Mouse (Mus musculus) cerebellum, adult 2 months (tissue): ENCODE measurements at regions not wholly inside any gene's neighbourhood (a gene's known extent, or its start where the extent isn't known, plus 50 kb on each side); places are given as distances from the start of the nearest gene placed in this dataset.

Experiments used
- DNase-seq, 2 experiments: peaks; one replicate each; pipeline ENCODE4 v3.0.0; 2021
- H3K27ac ChIP-seq: fragments of 200-500 bp; 2 replicates; pipeline ENCODE4 v1.5.1; 2012; ENCODE audit warnings: low read length, control low read depth, inconsistent platforms; ENCODE audit not compliant: insufficient read depth
- H3K27me3 ChIP-seq: fragments of 200-500 bp; 2 replicates; pipeline ENCODE4 v1.6.1; 2012; ENCODE audit warnings: inconsistent platforms, mild to moderate bottlenecking, low read length, moderate library complexity; ENCODE audit not compliant: control insufficient read depth, insufficient read depth
- H3K4me1 ChIP-seq: fragments of 200-500 bp; 2 replicates; pipeline ENCODE4 v1.6.1; 2011; ENCODE audit warnings: low read length; ENCODE audit not compliant: control insufficient read depth, insufficient read depth
- H3K4me3 ChIP-seq: fragments of 200-500 bp; replicated peaks from 2 replicates; pipeline ENCODE3; 2011; ENCODE audit warnings: mild to moderate bottlenecking, low read depth, low read length, control low read depth; ENCODE audit not compliant: insufficient read depth
- CTCF ChIP-seq: fragments of 200-500 bp; IDR thresholded peaks from 2 replicates; pipeline ENCODE4 v1.5.1; 2011; ENCODE audit warnings: low read depth, mild to moderate bottlenecking, control low read depth, low read length, moderate library complexity, borderline replicate concordance; ENCODE audit not compliant: insufficient read depth
- POLR2A ChIP-seq: fragments of 200-500 bp; IDR thresholded peaks from 2 replicates; pipeline ENCODE4 v1.6.1; 2011; ENCODE audit warnings: low read length, control low read depth, borderline replicate concordance; ENCODE audit not compliant: insufficient read depth
- WGBS: fragments of 180-500 bp; shearing (Covaris S2); methylation state at CpG from one replicate; pipeline ENCODE4 v1.1.7; 2018; 5-methylcytosine and 5-hydroxymethylcytosine counted together

GRCm38 (mm10) chr5:120007738-120008137 is 108.5 kb upstream of the Rbm19 start:
- 62% methylated on average over 6 of the region's 6 CpGs for WGBS
- Histone ChIP-seq H3K27me3 (0 out of 2 replicates have a peak, but pooled peaks cover 1% of the 10 kb centered on the region), H3K4me1 (no peaks in the 10 kb centered on the region), H3K4me3 (no peak overlapping the region), H3K27ac (no peak overlapping the region)
- DNase-seq = no peak
- TF ChIP-seq CTCF = no peak

- no peaks in the 10 kb centered on the region for H3K4me1 ChIP-seq
- DNase-seq = no peak
- no peak overlapping the region for H3K4me3 ChIP-seq
- WGBS = 89% methylated on average over 9 of the region's 9 CpGs
- H3K27ac ChIP-seq = no peak overlapping the region
- TF ChIP-seq CTCF (no peak), POLR2A (no peak)
- 0 out of 2 replicates have a peak, but pooled peaks cover 1% of the 10 kb centered on the region for H3K27me3 ChIP-seq
Measured at GRCm38 (mm10) chr5:120008306-120008705, 108.0 kb upstream of the Rbm19 start.

GRCm38 (mm10) chr5:120015417-120015816 is 100.8 kb upstream of the Rbm19 start:
- H3K4me3 ChIP-seq = no peak overlapping the region
- TF ChIP-seq POLR2A = no peak
- no peak for TF ChIP-seq CTCF
- H3K4me1 ChIP-seq = no peaks in the 10 kb centered on the region
- no peaks in the 10 kb centered on the region for H3K27me3 ChIP-seq
- WGBS = 55% methylated on average over 10 of the region's 10 CpGs
- DNase-seq = no peak
- H3K27ac ChIP-seq = no peak overlapping the region

- no peak overlapping the region for H3K27ac ChIP-seq
- no peaks in the 10 kb centered on the region for H3K27me3 ChIP-seq
- H3K4me3 ChIP-seq = no peak overlapping the region
- TF ChIP-seq CTCF (no peak), POLR2A (no peak)
- no peak for DNase-seq
- H3K4me1 ChIP-seq = no peaks in the 10 kb centered on the region
- WGBS = 94% methylated on average over 2 of the region's 2 CpGs
Measured at GRCm38 (mm10) chr5:120018126-120018525, 98.1 kb upstream of the Rbm19 start.

- no peak for TF ChIP-seq CTCF
- no peak for TF ChIP-seq POLR2A
- WGBS = 77% methylated on average over 5 of the region's 5 CpGs
- Histone ChIP-seq H3K27ac (no peak overlapping the region), H3K4me1 (no peaks in the 10 kb centered on the region), H3K27me3 (no peaks in the 10 kb centered on the region), H3K4me3 (no peak overlapping the region)
- no peak for DNase-seq
Measured at GRCm38 (mm10) chr5:120020748-120021147, 95.5 kb upstream of the Rbm19 start.

- DNase-seq = no peak
- TF ChIP-seq POLR2A = no peak
- TF ChIP-seq CTCF = no peak
- WGBS = 92% methylated on average over 5 of the region's 5 CpGs
- Histone ChIP-seq H3K4me1 (no peaks in the 10 kb centered on the region), H3K27ac (no peak overlapping the region), H3K4me3 (no peak overlapping the region), H3K27me3 (no peaks in the 10 kb centered on the region)
Measured at GRCm38 (mm10) chr5:120022276-120022675, 94.0 kb upstream of the Rbm19 start.

- no peak overlapping the region for H3K27ac ChIP-seq
- H3K4me3 ChIP-seq = no peak overlapping the region
- H3K27me3 ChIP-seq = no peaks in the 10 kb centered on the region
- no peaks in the 10 kb centered on the region for H3K4me1 ChIP-seq
- no peak for DNase-seq
- WGBS = 3% methylated on average over 10 of the region's 10 CpGs
- TF ChIP-seq POLR2A (no peak), CTCF (no peak)
Measured at GRCm38 (mm10) chr5:120024071-120024470, 92.2 kb upstream of the Rbm19 start.

- Histone ChIP-seq H3K27me3 (no peaks in the 10 kb centered on the region), H3K4me3 (no peak overlapping the region), H3K27ac (no peak overlapping the region), H3K4me1 (no peaks in the 10 kb centered on the region)
- DNase-seq = no peak
- TF ChIP-seq CTCF (no peak), POLR2A (no peak)
Measured at GRCm38 (mm10) chr5:120025212-120025611, 91.1 kb upstream of the Rbm19 start.
